Mouse (Mus musculus) myocyte (in vitro differentiated cells): ENCODE measurements around the gene Myo9b.

ENCODE experiments used
- CEBPB ChIP-seq: IDR thresholded peaks from 2 replicates; pipeline ENCODE4 v1.6.1; 2011; ENCODE audit warnings: mild to moderate bottlenecking, moderate library complexity; ENCODE audit not compliant: poor library complexity, insufficient read depth, severe bottlenecking
- E2F4 ChIP-seq: IDR thresholded peaks from one replicate; pipeline ENCODE4 v1.6.1; 2011; ENCODE audit warnings: mild to moderate bottlenecking, control low read depth, moderate library complexity; ENCODE audit not compliant: insufficient read depth
- MAX ChIP-seq: IDR thresholded peaks from one replicate; pipeline ENCODE4 v1.6.1; 2011; ENCODE audit warnings: low read depth, mild to moderate bottlenecking, control low read depth
- MYOD1 ChIP-seq, 3 experiments: IDR thresholded peaks; one replicate each; pipeline ENCODE4 v1.6.1; 2011; ENCODE audit warnings: control low read depth in 2 of 3, low read depth in 2 of 3, mild to moderate bottlenecking in 2 of 3, moderate library complexity in 1 of 3; ENCODE audit not compliant: insufficient read length in 2 of 3, control insufficient read depth in 1 of 3
- MYOG ChIP-seq, 3 experiments: IDR thresholded peaks; one replicate each; pipeline ENCODE4 v1.6.1; 2011; ENCODE audit warnings: control low read depth in 2 of 3, low read depth in 2 of 3, mild to moderate bottlenecking in 2 of 3; ENCODE audit not compliant: insufficient read length in 2 of 3, control insufficient read depth in 1 of 3, insufficient read depth in 1 of 3
- POLR2A ChIP-seq: IDR thresholded peaks from one replicate; pipeline ENCODE4 v1.6.1; 2011; ENCODE audit warnings: low read depth, mild to moderate bottlenecking, control low read depth, moderate library complexity; ENCODE audit not compliant: insufficient read length
- POLR2AphosphoS2 ChIP-seq: IDR thresholded peaks from one replicate; pipeline ENCODE4 v1.6.1; 2011; ENCODE audit warnings: low read depth, control low read depth; ENCODE audit not compliant: insufficient read length
- REST ChIP-seq: IDR thresholded peaks from one replicate; pipeline ENCODE4 v1.6.1; 2011; ENCODE audit warnings: mild to moderate bottlenecking, control low read depth, moderate library complexity; ENCODE audit not compliant: insufficient read depth, insufficient read length
- SRF ChIP-seq: IDR thresholded peaks from one replicate; pipeline ENCODE4 v1.6.1; 2011; ENCODE audit warnings: low read depth; ENCODE audit not compliant: control insufficient read depth, insufficient read length
- TCF12 ChIP-seq: IDR thresholded peaks from one replicate; pipeline ENCODE4 v1.6.1; 2011; ENCODE audit warnings: mild to moderate bottlenecking, control low read depth; ENCODE audit not compliant: poor library complexity, insufficient read depth, severe bottlenecking
- TCF3 ChIP-seq: IDR thresholded peaks from one replicate; pipeline ENCODE4 v1.6.1; 2011; ENCODE audit warnings: low read depth, control low read depth; ENCODE audit not compliant: insufficient read length
- USF1 ChIP-seq: IDR thresholded peaks from one replicate; pipeline ENCODE4 v1.6.1; 2011; ENCODE audit warnings: low read depth, mild to moderate bottlenecking, control low read depth, moderate library complexity

GRCm38 (mm10) chr8:71296188-71296621 lies 23.7 kb downstream of the Myo9b start:
- TF ChIP-seq MYOG (IDR thresholded peaks at IDR 0.05; ENCODE audit: control insufficient read depth in 1 of 3, insufficient read depth in 1 of 3, insufficient read length in 2 of 3, low read depth in 2 of 3) = no peak
- TF ChIP-seq POLR2A = no peak
- TF ChIP-seq MAX = no peak
- TF ChIP-seq TCF12 = no peak
- TF ChIP-seq CEBPB = no peak
- no peak for TF ChIP-seq E2F4
- no peak for TF ChIP-seq USF1
- TF ChIP-seq POLR2AphosphoS2 = no peak
- no peak for TF ChIP-seq REST
- no peak for TF ChIP-seq TCF3
- no peak for TF ChIP-seq SRF
- TF ChIP-seq MYOD1 (IDR thresholded peaks at IDR 0.05; ENCODE audit: control insufficient read depth in 1 of 3, insufficient read length in 2 of 3, low read depth in 2 of 3) = no peak
